Mouse (Mus musculus) urinary bladder, postnatal 10 days (tissue): ENCODE measurements at regions not wholly inside any gene's neighbourhood (a gene's known extent, or its start where the extent isn't known, plus 50 kb on each side); places are given as distances from the start of the nearest gene placed in this dataset.

ENCODE experiments used
- DNase-seq: peaks from one replicate; pipeline ENCODE4 v3.0.0; 2022; ENCODE audit warnings: low spot score

- DNase-seq: no peak
These were observed 547.6 kb upstream of the N6amt1 start for GRCm38 (mm10) chr16:86806374-86806773.

DNA sequence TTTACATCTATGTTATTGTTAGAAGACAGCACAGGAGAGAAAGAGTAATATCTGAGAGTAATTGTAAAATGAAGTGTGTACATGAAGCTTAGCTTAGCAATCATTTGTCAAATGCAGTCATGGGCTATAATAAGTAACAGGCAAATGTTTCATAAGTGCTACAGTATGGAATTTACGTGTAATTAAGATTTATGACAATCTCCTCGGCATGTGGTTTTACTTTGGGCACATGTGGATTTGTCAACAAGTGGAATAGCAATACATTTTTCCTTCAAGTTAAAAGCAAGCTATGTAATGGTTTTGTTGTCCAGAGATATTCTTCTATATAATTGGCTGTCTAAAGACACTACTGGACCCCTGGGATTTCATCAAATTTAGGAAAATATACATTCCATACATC, 577.9 kb upstream of the N6amt1 start:
- DNase-seq: no peak

GRCm38 (mm10) chr16:86772586-86772985, 581.4 kb upstream of the N6amt1 start:
- no peak for DNase-seq

- DNase-seq: no peak
These were observed 585.1 kb upstream of the N6amt1 start for GRCm38 (mm10) chr16:86768912-86769311.

GRCm38 (mm10) chr16:86768355-86768754, 585.6 kb upstream of the N6amt1 start:
- DNase-seq: no peak

GRCm38 (mm10) chr16:86765974-86766373, 588.0 kb upstream of the N6amt1 start:
- DNase-seq: no peak

DNA sequence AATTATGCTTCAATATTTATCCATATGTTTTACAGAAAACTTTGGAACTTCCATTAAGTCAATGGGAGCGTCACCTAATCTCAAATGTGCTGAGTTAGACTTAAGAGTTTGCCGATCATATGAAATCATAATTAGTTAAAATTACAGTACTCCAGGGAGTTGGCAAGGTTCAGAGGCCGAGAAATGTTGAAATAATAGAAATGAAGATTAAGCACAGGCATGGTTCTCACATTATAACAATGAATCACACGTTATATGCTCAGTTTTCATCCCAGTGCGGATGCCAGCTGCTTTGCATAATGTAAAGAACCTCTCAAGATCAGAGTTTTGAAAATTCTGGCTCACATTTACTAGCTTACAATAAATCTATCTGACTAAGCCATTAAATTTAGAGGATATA, 612.7 kb upstream of the N6amt1 start:
- DNase-seq: no peak

- DNase-seq: no peak
These were observed 634.8 kb upstream of the N6amt1 start for GRCm38 (mm10) chr16:86718982-86719771.

- no peak for DNase-seq
These were observed 635.6 kb upstream of the N6amt1 start for GRCm38 (mm10) chr16:86718353-86718752.

DNA sequence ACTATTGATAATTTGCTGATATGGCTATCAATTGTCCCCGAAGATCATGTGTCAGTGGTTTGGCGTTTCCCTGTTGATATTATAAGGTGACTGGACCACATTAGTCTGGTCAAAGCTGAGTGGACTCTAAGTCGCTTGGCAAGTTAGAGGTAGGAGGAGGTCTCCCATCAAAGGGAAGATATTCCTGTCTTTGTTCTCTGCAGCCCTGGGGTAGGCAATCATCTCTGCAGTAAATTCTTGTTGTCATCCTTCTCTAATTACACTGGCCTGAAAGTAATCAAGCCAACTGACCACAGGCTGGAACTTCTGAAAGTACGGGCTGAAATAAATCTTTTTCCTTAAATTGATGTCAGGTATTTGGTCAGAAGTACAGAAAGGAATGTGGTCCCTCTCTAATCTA, 652.3 kb upstream of the N6amt1 start:
- no peak for DNase-seq

GRCm38 (mm10) chr16:86694497-86694896, 659.5 kb upstream of the N6amt1 start:
- DNase-seq: no peak

GRCm38 (mm10) chr16:86659154-86659553, 694.8 kb upstream of the N6amt1 start:
- DNase-seq: no peak

DNA sequence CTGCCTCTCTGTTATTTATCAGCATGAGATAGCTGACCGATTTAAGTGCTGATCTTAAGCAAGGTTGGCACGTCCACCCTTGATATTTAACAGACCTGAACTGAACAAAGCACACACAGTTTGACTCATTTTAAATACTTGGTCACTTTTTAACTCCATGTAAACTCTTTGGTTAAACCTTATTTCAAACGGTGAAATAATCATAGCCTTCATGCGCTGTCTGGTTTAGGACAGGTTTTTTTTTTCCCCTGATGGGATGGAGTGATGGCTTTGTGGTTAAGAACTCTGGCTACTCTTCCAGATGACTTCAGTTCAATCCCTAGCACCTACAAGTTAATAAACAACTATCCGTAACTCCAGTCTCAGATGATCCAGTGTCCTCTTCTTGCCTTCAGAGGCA, 706.7 kb upstream of the N6amt1 start:
- no peak for DNase-seq

GRCm38 (mm10) chr16:86646753-86647152, 707.2 kb upstream of the N6amt1 start:
- no peak for DNase-seq

DNA sequence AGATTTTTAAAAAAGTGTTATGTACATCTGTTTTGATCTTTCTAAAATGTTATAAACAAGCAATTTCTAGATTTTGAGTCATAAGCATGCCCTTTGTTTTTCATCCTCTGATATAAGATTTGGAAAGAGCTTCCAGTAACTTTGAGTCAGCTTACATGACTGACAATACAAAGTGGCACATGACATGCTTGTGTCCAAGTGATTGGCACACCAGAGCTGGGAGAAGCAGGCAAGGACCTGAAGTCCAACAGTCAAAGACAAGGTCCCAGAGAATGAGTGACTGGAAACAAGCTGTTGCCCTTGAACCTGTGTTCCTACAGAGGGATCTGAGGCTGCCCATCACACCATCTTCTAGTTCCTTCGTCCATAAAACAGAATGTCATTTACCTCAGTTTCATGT, 708.5 kb upstream of the N6amt1 start:
- no peak for DNase-seq

GRCm38 (mm10) chr16:86644912-86645312, 709.1 kb upstream of the N6amt1 start:
- DNase-seq: no peak

DNA sequence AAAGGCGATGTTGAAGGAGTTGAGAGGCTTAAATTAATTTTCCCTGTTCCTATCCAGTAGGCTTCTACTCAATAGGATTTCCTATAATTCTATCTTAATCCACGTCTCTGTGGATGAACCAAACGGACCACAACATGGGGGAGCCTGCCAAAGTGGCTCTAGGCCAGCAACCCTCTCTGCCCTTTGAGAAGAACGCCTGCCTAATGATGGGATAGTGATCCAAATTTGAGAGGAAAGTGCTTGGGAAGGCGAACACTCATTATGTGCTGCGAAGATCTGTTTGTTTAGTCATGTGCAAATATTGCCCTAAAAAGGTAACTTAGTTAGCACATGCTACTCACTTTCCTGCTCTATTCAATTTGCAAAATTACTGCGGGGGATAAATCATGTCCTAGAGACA, 702.5 kb upstream of the Adamts5 start:
- no peak for DNase-seq

- DNase-seq: no peak
These were observed 693.4 kb upstream of the Adamts5 start for GRCm38 (mm10) chr16:86594992-86595391.

- no peak for DNase-seq
These were observed 684.4 kb upstream of the Adamts5 start for GRCm38 (mm10) chr16:86586044-86586443.

DNA sequence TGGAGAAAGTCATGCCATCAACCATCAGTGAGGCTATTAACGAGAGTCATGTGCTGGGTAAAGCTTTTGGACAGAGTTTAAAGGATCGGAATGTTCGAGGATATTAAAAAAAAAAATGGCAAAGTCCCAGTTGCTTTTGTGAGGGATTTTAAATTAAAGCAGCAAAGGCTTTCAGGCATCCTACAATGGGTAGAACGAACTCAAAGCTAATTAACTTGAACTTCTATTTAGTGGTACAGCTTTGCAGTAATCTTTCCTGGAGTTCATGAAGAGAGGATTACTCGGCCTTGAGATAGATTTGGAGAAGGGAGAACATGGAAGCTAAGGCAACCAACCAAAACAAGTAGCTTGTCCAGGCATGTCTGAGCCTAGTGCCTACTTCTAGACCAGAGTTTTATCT, 676.7 kb upstream of the Adamts5 start:
- DNase-seq: no peak

GRCm38 (mm10) chr16:86547465-86548043, 645.9 kb upstream of the Adamts5 start:
- DNase-seq: no peak

GRCm38 (mm10) chr16:86546905-86547304, 645.3 kb upstream of the Adamts5 start:
- no peak for DNase-seq

GRCm38 (mm10) chr16:86544121-86544520, 642.5 kb upstream of the Adamts5 start:
- no peak for DNase-seq

GRCm38 (mm10) chr16:86536479-86536878, 634.9 kb upstream of the Adamts5 start:
- no peak for DNase-seq
